ENCODE assay signal across 8 mouse cellular contexts in genomic region chr17:45557246-45557824, GRCm38 (mm10). TPM values are rescaled to one million over a fixed set of nuclear protein-coding genes. Genes with fewer than 3 reads are reported as not detected.
DNase-seq lines count a peak whose midpoint lies in the region; ATAC-seq lines count a peak whose summit lies in the region.

No protein-coding gene starts in this region.

- 71% methylated on average over 5 of the region's 7 CpGs for WGBS in forebrain, embryonic 12.5 days
- 80% methylated on average over 7 of the region's 7 CpGs for WGBS in forebrain, embryonic 14.5 days
- 65% methylated on average over 7 of the region's 7 CpGs for WGBS in midbrain, embryonic 12.5 days
- WGBS in midbrain, embryonic 14.5 days, result 69% methylated on average over 7 of the region's 7 CpGs
- 72% methylated on average over 7 of the region's 7 CpGs for WGBS in limb, embryonic 12.5 days

- no peaks in the 10 kb centered on the region for H3K9me3 ChIP-seq in forebrain, embryonic 12.5 days
- no peaks in the 10 kb centered on the region for H3K9me3 ChIP-seq in forebrain, embryonic 14.5 days (replicated peaks; ENCODE audit: control insufficient read depth, low read length)
- H3K9me3 ChIP-seq in midbrain, embryonic 12.5 days, result no peaks in the 10 kb centered on the region
- H3K9me3 ChIP-seq in midbrain, embryonic 14.5 days (ENCODE audit: control insufficient read depth, low read length), result no peaks in the 10 kb centered on the region
- no peaks in the 10 kb centered on the region for H3K9me3 ChIP-seq in limb, embryonic 12.5 days

- DNase-seq in forebrain, embryonic 14.5 days (ENCODE audit: low spot score), result no peak
- DNase-seq in midbrain, embryonic 14.5 days, result no peak
- peak; percentile 56 for DNase-seq in thymus, postnatal 25 days
- DNase-seq in layer of hippocampus, adult 9-10 months (ENCODE audit: low spot score), result no peak

- H3K36me3 ChIP-seq in forebrain, embryonic 12.5 days (replicated peaks), result no peaks in the 10 kb centered on the region
- no peaks in the 10 kb centered on the region for H3K36me3 ChIP-seq in forebrain, embryonic 14.5 days (ENCODE audit: control insufficient read depth, insufficient read depth, low read length)
- no peaks in the 10 kb centered on the region for H3K36me3 ChIP-seq in midbrain, embryonic 12.5 days
- no peaks in the 10 kb centered on the region for H3K36me3 ChIP-seq in midbrain, embryonic 14.5 days (ENCODE audit: control insufficient read depth, insufficient read depth, low read length)
- 0 out of 2 replicates have a peak, but pooled peaks cover 6% of the 10 kb centered on the region for H3K36me3 ChIP-seq in limb, embryonic 12.5 days

- no peak overlapping the region for H3K27ac ChIP-seq in forebrain, embryonic 12.5 days
- H3K27ac ChIP-seq in forebrain, embryonic 14.5 days (ENCODE audit: low read depth, low read length), result no peak overlapping the region
- H3K27ac ChIP-seq in midbrain, embryonic 12.5 days (replicated peaks), result no peak overlapping the region
- no peak overlapping the region for H3K27ac ChIP-seq in midbrain, embryonic 14.5 days (replicated peaks; ENCODE audit: low read depth, low read length)
- H3K27ac ChIP-seq in limb, embryonic 12.5 days, result no peak overlapping the region

- H3K4me3 ChIP-seq in forebrain, embryonic 12.5 days (replicated peaks), result no peak overlapping the region
- H3K4me3 ChIP-seq in forebrain, embryonic 14.5 days (ENCODE audit: low read depth, low read length), result no peak overlapping the region
- H3K4me3 ChIP-seq in midbrain, embryonic 12.5 days, result no peak overlapping the region
- no peak overlapping the region for H3K4me3 ChIP-seq in midbrain, embryonic 14.5 days (replicated peaks; ENCODE audit: low read depth, low read length)
- no peak overlapping the region for H3K4me3 ChIP-seq in limb, embryonic 12.5 days (replicated peaks)

- peak overlapping the region; percentile 7; the same call in 1 of the 2 replicates for H3K9ac ChIP-seq in forebrain, embryonic 12.5 days
- H3K9ac ChIP-seq in forebrain, embryonic 14.5 days (ENCODE audit: low read length), result no peak overlapping the region; the same call in 1 of the 2 replicates
- H3K9ac ChIP-seq in midbrain, embryonic 12.5 days (replicated peaks), result peak overlapping the region; percentile 31
- H3K9ac ChIP-seq in midbrain, embryonic 14.5 days (replicated peaks; ENCODE audit: low read length), result no peak overlapping the region
- H3K9ac ChIP-seq in limb, embryonic 12.5 days (replicated peaks), result peak overlapping the region; percentile 34; the same call in 1 of the 2 replicates

- ATAC-seq in forebrain, embryonic 12.5 days (ENCODE audit: low FRiP score), result no peak
- no peak for ATAC-seq in forebrain, embryonic 14.5 days
- ATAC-seq in midbrain, embryonic 12.5 days (ENCODE audit: low FRiP score, low read depth), result no peak
- no peak for ATAC-seq in midbrain, embryonic 14.5 days (ENCODE audit: low FRiP score, low TSS enrichment)
- ATAC-seq in limb, embryonic 12.5 days (ENCODE audit: insufficient number of reproducible peaks, insufficient read depth, low FRiP score, low TSS enrichment, low read depth), result no peak
- ATAC-seq in activated CD4-positive, CD25-positive, alpha-beta regulatory T cell, adult 4 months, result no peak

- H3K27me3 ChIP-seq in forebrain, embryonic 12.5 days, result peaks cover 42% of the 10 kb centered on the region
- peaks cover 7% of the 10 kb centered on the region; the same call in 1 of the 2 replicates for H3K27me3 ChIP-seq in forebrain, embryonic 14.5 days (replicated peaks; ENCODE audit: control insufficient read depth, insufficient read depth, low read length)
- peaks cover 41% of the 10 kb centered on the region for H3K27me3 ChIP-seq in midbrain, embryonic 12.5 days
- no peaks in the 10 kb centered on the region for H3K27me3 ChIP-seq in midbrain, embryonic 14.5 days (ENCODE audit: control insufficient read depth, insufficient read depth, low read length)
- H3K27me3 ChIP-seq in limb, embryonic 12.5 days, result peaks cover 32% of the 10 kb centered on the region

- no peak overlapping the region for H3K4me2 ChIP-seq in forebrain, embryonic 12.5 days
- H3K4me2 ChIP-seq in forebrain, embryonic 14.5 days (ENCODE audit: low read length), result no peak overlapping the region
- no peak overlapping the region; the same call in 1 of the 2 replicates for H3K4me2 ChIP-seq in midbrain, embryonic 12.5 days (replicated peaks)
- H3K4me2 ChIP-seq in midbrain, embryonic 14.5 days (ENCODE audit: low read length), result no peak overlapping the region
- H3K4me2 ChIP-seq in limb, embryonic 12.5 days, result peak overlapping the region; percentile 94

- peaks cover 22% of the 10 kb centered on the region for H3K4me1 ChIP-seq in forebrain, embryonic 12.5 days
- H3K4me1 ChIP-seq in forebrain, embryonic 14.5 days (ENCODE audit: control insufficient read depth, insufficient read depth, low read length), result no peaks in the 10 kb centered on the region
- H3K4me1 ChIP-seq in midbrain, embryonic 12.5 days, result peaks cover 22% of the 10 kb centered on the region
- peaks cover 10% of the 10 kb centered on the region; the same call in 1 of the 2 replicates for H3K4me1 ChIP-seq in midbrain, embryonic 14.5 days (ENCODE audit: control insufficient read depth, insufficient read depth, low read length)
- peaks cover 26% of the 10 kb centered on the region for H3K4me1 ChIP-seq in limb, embryonic 12.5 days (replicated peaks)

RNA-seq across cellular contexts. Expression of gene Nfkbie, which starts 1.8 kb away (rescaled TPM):
- 5.5 and 5.7 TPM in 2 replicates for polyA plus RNA-seq in forebrain, embryonic 12.5 days (2016; fragmentation: Nextera tagmentation; extraction: Ambion mirVana)
- polyA plus RNA-seq in forebrain, embryonic 14.5 days (2014; fragmentation: Nextera tagmentation; extraction: Ambion mirVana), result 3.3 and 4.1 TPM in 2 replicates
- 6.8 and 7.9 TPM in 2 replicates for polyA plus RNA-seq in midbrain, embryonic 12.5 days (2016; fragmentation: Nextera tagmentation; extraction: Ambion mirVana)
- 4.2 and 4.9 TPM in 2 replicates for polyA plus RNA-seq in midbrain, embryonic 14.5 days (2014; fragmentation: Nextera tagmentation; extraction: Ambion mirVana)
- 6.5 and 6.6 TPM in 2 replicates for polyA plus RNA-seq in limb, embryonic 12.5 days (2016; fragmentation: Nextera tagmentation; extraction: Ambion mirVana)
- 10 to 100 TPM; 28.3 to 50.2 TPM for polyA plus RNA-seq in activated CD4-positive, CD25-positive, alpha-beta regulatory T cell, adult 4 months (2017; shearing (Covaris generic))

RNA-seq across cellular contexts. Expression of gene Slc35b2, which starts 6.3 kb away (rescaled TPM):
- 91.0 and 91.7 TPM in 2 replicates for polyA plus RNA-seq in forebrain, embryonic 12.5 days (2016; fragmentation: Nextera tagmentation; extraction: Ambion mirVana)
- polyA plus RNA-seq in forebrain, embryonic 14.5 days (2014; fragmentation: Nextera tagmentation; extraction: Ambion mirVana), result 99.4 and 102 TPM in 2 replicates
- 96.6 and 102 TPM in 2 replicates for polyA plus RNA-seq in midbrain, embryonic 12.5 days (2016; fragmentation: Nextera tagmentation; extraction: Ambion mirVana)
- polyA plus RNA-seq in midbrain, embryonic 14.5 days (2014; fragmentation: Nextera tagmentation; extraction: Ambion mirVana), result 73.0 and 77.1 TPM in 2 replicates
- 96.9 and 106 TPM in 2 replicates for polyA plus RNA-seq in limb, embryonic 12.5 days (2016; fragmentation: Nextera tagmentation; extraction: Ambion mirVana)
- polyA plus RNA-seq in activated CD4-positive, CD25-positive, alpha-beta regulatory T cell, adult 4 months (2017; shearing (Covaris generic)), result 10 to 100 TPM; 27.7 to 33.8 TPM

RNA-seq across cellular contexts. Expression of gene Tmem151b, which starts 7.9 kb away (rescaled TPM):
- polyA plus RNA-seq in forebrain, embryonic 12.5 days (2016; fragmentation: Nextera tagmentation; extraction: Ambion mirVana), result 8.5 and 13.4 TPM in 2 replicates
- polyA plus RNA-seq in forebrain, embryonic 14.5 days (2014; fragmentation: Nextera tagmentation; extraction: Ambion mirVana), result 19.2 and 21.2 TPM in 2 replicates
- 12.6 and 13.5 TPM in 2 replicates for polyA plus RNA-seq in midbrain, embryonic 12.5 days (2016; fragmentation: Nextera tagmentation; extraction: Ambion mirVana)
- 20.4 and 24.1 TPM in 2 replicates for polyA plus RNA-seq in midbrain, embryonic 14.5 days (2014; fragmentation: Nextera tagmentation; extraction: Ambion mirVana)
- polyA plus RNA-seq in limb, embryonic 12.5 days (2016; fragmentation: Nextera tagmentation; extraction: Ambion mirVana), result 7.7 and 9.7 TPM in 2 replicates
- not detected for polyA plus RNA-seq in activated CD4-positive, CD25-positive, alpha-beta regulatory T cell, adult 4 months (2017; shearing (Covaris generic))

RNA-seq across cellular contexts. Expression of gene Hsp90ab1, which starts 15.7 kb away (rescaled TPM):
- polyA plus RNA-seq in forebrain, embryonic 12.5 days (2016; fragmentation: Nextera tagmentation; extraction: Ambion mirVana), result 1,580 and 1,603 TPM in 2 replicates
- 1,462 and 1,472 TPM in 2 replicates for polyA plus RNA-seq in forebrain, embryonic 14.5 days (2014; fragmentation: Nextera tagmentation; extraction: Ambion mirVana)
- 1,424 and 1,459 TPM in 2 replicates for polyA plus RNA-seq in midbrain, embryonic 12.5 days (2016; fragmentation: Nextera tagmentation; extraction: Ambion mirVana)
- polyA plus RNA-seq in midbrain, embryonic 14.5 days (2014; fragmentation: Nextera tagmentation; extraction: Ambion mirVana), result 1,248 and 1,388 TPM in 2 replicates
- polyA plus RNA-seq in limb, embryonic 12.5 days (2016; fragmentation: Nextera tagmentation; extraction: Ambion mirVana), result 1,474 and 1,563 TPM in 2 replicates
- polyA plus RNA-seq in activated CD4-positive, CD25-positive, alpha-beta regulatory T cell, adult 4 months (2017; shearing (Covaris generic)), result 100 to 1,000 TPM; 836 to 982 TPM

RNA-seq across cellular contexts. Expression of gene Tcte1, which starts 34.1 kb away (rescaled TPM):
- polyA plus RNA-seq in forebrain, embryonic 12.5 days (2016; fragmentation: Nextera tagmentation; extraction: Ambion mirVana), result 1.1 and 2.4 TPM in 2 replicates
- polyA plus RNA-seq in forebrain, embryonic 14.5 days (2014; fragmentation: Nextera tagmentation; extraction: Ambion mirVana), result 5.7 and 8.5 TPM in 2 replicates
- 0.71 and 1.8 TPM in 2 replicates for polyA plus RNA-seq in midbrain, embryonic 12.5 days (2016; fragmentation: Nextera tagmentation; extraction: Ambion mirVana)
- 3.0 and 5.8 TPM in 2 replicates for polyA plus RNA-seq in midbrain, embryonic 14.5 days (2014; fragmentation: Nextera tagmentation; extraction: Ambion mirVana)
- polyA plus RNA-seq in limb, embryonic 12.5 days (2016; fragmentation: Nextera tagmentation; extraction: Ambion mirVana), result 0.91 and 1.3 TPM in 2 replicates
- polyA plus RNA-seq in activated CD4-positive, CD25-positive, alpha-beta regulatory T cell, adult 4 months (2017; shearing (Covaris generic)), result not detected

Comparison
In these comparisons a context has a peak if more than half of its experiments do, and no peak if none do; other contexts are left out.
1. H3K9ac ChIP-seq: peak in forebrain, embryonic 12.5 days (single experiment), midbrain, embryonic 12.5 days (single experiment) and limb, embryonic 12.5 days (single experiment); none in forebrain, embryonic 14.5 days (single experiment) and midbrain, embryonic 14.5 days (single experiment).